Mouse (Mus musculus) layer of hippocampus, adult 9-11 months (tissue): ENCODE data around the gene Klf13.

Experiments used
- DNase-seq: peaks from one replicate; pipeline ENCODE4 v3.0.0; 2022

Klf13 gene

DNA sequence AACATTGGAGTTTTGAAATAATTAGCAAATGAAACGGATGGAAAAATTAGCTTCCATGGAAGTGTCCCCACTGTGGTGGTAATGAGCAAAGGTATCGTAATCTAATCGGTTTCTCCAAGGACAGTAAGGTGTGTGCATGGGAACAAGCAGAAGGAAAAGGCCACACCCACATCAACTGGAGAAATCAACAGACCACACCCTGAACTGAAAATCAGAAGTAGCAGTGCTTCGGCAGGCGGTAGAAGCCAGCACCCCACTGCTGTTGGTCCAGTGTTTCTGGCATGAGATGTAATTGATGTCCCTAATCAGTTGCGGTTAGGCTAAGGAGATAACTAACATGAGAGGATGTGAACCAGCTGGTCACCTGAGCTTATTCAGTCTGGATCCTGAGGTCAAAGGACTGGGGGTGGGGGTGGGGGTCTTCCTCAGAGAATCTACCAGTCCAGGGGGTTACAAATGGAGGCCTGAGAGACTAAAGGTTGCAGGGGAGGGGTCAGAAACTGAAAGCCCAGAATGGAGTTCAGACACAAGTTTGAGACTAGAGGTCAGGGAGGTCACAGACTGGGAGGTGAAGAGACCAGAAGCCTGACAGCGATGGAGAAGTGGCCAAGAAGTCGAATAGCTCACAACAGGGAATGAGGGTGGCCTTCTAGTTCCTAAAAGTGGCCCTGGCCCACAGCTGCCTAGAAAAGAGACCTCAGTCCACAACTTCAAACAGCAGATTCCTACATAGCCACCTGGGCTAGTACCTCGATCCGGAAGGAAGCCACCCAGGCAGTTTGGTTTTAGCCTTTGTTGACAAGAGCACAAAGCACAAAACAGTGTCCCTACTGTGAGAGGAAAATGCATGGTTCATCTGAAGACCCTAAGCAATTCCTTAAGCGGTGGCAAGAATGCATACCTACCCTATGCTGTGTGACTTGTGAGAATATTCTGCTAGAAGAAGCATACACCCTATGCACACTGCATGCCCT is 9.1 kb upstream of the Klf13 start:
- no peak for DNase-seq

DNA sequence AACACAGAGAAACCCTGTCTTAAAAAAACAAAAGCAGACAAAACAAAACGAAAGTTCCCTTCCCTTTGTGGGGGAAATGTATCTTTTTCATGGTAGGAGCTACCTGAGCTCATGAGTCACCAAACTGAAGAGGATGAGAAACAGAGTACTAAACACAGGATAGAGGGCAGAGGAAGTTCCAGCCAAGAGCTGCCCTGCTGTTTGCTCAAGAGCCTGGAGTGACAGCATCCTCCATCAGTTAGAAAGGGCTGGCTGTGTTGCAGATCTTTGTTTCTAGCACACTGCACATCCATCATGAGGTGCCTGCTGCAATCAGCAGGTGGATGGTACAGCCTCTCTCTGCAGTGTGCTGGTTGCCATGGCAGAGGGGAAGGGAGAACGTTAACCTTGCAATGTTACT is 5.2 kb upstream of the Klf13 start:
- DNase-seq = no peak

DNA sequence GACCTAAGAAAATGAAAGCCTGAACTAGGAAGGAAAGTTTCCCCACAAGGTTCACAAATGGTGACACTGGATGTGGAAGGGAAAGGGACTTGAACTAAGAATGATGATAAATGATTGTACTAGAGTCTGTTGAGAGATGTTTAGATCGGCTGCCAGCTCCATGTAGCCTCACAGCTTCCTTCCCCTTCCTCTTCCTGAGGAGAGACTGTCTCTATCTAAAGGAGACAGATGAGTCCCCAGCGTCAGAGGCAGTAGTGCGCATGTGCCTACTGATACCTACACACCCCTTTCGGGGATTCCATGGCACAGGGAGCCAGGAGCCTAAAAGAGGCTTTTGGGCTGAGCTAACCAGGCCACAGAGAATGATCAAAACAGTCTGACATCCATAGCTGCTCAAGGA is 2.8 kb upstream of the Klf13 start:
- no peak for DNase-seq

DNA sequence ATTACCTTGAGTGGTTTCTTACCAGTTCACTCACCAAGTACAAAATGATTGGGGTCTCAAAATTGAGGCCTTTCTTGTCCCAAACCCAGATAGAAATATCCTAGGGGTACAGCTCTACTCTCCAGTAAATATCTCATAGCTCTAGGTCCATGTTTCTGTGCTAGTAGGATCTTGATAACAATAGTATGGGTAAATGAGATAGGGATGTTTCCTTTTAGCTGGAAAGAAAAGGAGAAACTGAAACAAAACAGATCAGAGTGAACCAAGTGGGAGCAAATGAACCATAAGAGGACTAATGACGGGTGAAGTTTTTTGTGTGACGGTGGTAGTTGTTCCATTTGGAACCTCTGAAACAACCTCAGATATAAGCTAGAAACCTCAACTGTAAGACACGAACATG is 2.3 kb upstream of the Klf13 start:
- no peak for DNase-seq

DNA sequence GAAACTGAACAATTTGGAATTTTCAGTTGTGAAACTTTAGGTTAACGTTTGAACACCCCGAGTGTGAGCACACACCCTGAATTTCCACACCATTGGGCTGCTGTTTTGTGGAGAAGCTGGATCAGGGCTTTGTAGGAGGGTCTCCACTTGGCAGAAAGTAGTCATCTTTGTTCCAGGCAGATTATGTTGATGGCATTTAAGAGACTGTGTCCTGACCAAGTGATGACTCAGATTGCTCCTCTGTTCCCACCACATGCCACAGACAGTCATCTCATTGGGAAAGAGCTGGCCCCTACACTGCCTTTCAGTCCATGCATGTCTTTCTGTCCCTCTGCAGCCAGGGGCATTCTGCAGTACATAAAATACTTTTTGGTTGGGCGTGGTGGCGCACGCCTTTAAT is 1.6 kb upstream of the Klf13 start:
- DNase-seq = no peak

DNA sequence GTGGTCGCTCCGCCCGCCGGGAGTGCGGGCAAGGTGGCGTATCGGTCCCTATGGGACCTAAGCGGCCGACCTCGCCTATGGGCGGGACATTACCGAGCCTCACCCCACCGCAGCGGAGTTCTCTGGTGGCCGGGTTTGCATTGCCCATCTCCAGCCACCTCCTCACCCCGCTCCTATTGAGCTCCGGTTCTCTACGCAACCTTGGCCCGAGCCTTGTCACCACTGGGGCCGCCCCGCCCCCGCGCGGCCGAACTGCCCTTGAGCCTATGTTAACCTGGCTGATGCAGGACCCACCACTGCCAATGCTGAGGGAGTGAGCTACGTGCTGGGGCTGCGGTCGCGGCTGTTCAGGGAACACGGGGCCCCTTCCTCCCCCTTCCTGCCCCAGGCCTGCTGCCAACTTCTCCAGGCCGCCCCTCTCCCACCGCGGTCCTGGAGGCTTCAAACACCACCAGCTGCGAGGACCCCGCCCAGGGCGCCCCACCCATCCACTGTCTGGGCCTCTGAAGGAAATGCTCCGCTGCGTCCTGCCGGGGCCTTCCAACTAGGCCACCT is 759 bp upstream of the Klf13 start:
- no peak for DNase-seq

DNA sequence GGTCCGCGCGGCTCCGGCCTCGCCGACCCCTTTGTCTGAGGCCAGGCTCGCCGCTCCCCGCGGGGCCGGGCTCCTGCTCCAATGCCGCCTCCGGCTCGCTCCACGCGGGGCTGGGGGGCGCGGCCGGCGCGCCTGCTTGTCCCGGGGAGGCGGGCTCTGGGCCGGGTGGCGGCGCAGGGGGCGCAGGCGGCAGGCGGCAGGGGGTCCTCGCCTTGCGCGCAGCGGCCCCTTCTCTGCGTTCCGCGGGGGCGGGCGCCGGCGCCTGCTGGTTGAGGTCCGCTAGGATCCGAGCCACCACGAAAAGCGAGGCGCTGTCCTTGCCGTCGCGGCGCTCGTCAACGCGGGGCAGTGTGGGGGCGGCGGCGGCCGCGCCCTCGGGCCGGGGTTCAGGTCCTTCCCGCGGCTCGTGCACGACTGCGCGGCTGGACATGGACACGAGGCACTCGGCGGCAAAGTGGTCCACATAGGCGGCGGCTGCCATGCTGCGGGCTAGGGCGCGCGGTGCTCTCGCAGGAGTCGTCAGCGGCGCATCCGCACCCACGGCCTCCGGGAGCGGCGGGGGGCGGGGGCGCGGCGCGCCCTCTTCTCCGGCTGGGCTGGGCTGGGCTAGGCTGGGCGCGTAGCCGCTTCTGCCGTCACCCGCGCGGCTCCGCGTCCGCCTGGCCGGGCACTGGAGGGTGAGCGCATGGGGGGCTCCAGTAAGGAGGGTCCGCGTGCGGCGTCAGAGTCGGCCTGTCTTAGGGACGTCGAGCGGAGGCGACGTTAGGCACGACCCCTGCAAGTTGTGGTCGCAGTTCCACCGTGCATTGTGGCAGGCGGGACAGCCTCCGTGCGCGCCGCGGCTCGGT is 425 bp downstream of the Klf13 start:
- peak; percentile 46 for DNase-seq

DNA sequence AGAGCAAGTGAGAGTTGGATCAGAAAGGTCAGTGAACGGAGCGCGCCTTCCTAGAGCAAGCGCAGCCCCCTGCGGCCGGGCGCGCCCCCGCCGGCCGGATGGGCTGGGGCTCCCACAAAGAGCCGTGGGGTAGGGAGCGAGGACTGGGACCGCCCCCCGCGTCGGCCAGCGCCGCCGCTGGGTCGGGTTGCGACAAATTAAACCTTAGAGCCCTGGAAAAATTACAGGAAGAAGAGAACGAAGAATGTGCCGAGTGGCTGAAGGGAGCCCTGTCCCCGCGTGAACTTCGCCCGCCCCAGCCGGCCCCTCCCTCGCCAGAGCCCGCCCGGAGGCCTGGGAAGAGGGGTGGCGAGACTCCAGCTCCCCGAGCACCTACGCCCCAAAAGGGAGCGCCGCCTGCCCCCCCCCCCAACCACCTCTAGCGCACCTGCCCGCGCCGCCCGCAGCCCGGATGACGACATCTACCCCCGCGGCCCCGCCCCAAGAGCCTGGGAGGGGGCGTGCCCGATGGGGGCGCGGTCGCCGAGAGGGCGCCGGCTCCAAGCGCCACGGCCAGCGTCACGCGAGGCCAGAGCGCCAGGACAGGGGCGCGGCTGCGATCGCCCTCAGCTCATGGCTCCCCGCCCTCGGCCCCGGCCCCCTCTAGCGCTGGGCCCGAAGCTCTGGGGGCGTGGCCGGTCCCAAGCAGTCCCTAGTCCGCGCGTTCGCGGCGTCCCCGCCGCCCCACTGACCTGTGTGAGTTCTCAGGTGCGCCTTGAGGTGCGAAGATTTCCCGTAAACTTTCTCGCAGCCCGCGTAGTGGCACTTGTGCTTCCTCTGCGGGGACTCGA is 1.3 kb downstream of the Klf13 start:
- peak; percentile 77 for DNase-seq

- no peak for DNase-seq
These were observed 1.8 kb downstream of the Klf13 start for GRCm38 (mm10) chr7:63936986-63937235.

DNA sequence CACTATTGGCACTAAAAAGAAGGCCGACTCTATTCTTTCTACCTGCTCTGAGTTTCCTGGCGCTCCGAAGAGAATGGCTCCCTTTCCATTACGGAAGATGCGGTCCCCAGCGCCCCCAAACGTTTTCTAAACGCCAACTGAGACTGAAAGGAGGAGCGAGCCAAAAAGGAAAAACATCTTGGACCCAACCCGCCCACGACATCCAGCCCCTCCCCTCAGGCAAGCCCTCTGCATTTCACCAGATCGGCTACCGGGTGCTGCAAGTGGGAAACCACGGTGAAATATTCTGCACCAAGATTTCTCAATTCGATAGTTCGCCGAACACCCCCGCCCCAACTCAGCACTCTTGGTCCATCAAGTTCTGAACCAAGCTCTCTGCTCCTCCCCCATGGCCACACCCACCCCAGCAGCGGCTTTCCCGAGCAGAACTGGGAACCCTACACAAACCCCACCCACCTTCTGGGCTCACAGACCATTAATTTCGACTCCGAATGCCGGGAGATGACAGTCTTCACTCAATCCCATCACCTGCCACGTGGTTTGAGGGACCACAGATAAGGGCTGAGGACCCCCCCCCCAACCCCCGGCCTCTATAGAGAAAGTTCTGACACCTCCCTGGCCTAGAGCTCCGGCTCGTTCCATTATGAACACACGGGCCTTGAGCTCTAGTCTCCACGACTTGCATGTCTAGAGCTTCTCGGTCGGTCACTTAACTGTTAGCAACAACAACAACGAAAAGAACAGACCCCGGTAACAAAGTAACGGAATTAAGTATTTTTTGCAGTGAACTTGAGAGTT is 2.3 kb downstream of the Klf13 start:
- DNase-seq = peak; percentile 83

DNA sequence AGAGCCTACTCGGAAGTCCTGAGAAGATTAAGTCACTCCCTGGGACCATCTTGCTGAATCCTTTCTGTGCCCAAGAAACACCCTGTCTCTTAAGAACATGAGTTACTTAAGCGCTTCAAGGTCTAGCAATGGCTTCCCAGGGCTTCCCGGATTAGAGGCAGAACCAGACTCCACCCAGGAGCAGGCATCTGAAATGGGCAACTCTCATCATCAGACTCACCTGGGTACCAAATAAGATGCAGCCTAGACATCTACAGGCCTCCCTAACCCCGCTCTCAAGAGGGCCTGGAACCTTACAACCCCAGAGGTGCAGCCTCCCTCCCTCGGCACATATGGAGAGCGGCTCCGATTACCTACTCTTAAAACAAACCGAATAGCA is 2.9 kb downstream of the Klf13 start:
- no peak for DNase-seq

DNA sequence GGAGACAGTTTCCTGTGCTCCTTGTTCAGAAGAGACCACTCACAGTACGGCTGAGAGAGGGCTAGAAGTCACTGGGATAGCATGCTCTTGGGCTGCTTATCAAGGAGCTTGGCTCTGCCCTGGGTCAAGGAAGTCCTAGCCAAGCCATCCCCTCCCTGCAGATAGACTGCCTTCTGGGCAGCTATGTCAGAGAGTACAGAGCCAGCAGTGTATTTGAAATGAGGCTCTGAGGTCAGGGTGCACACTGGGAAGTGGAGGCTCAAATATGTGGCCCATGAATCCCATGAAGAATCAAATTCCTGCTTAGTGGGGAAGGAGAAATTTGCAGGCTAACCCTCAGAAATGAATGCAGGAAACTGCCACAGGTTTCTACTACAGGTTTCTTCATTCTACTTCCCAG is 4.2 kb downstream of the Klf13 start:
- DNase-seq = no peak

DNA sequence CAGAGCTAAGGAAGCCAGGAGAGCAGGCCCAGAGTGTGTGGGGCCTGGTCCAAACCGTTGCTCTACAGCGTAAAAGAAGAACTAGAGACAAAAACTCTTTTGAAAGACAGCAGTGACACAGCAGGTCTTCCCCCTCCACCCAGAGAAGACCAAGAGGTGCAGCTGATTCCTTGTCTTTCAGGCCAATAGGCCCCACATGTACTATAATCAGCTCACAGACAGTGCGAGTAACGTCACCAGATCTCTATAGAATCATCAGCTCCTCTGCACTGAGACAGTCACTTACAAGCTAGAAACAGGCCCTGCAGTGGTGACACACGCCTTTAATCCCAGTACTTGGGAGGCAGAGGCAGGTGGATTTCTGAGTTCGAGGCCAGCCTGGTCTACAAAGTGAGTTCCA is 4.8 kb downstream of the Klf13 start:
- no peak for DNase-seq

DNA sequence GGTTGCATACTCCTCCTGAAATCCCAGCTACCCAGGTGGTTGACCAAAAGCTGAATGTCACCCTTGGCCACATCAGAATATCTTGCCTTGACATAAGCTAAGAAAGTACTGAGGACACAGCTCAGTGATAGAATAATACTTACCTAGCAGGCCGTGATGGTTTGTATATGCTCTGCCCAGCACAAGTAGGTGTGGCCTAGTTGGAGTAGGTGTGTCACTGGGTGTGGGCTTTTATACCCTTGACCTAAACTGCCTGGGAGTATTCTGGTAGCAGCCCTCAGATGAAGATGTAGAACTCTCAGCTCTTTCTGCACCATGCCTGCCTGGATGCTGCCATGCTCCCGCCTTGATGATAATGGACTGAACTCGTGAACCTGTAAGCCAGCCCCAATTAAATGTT is 6.3 kb downstream of the Klf13 start:
- DNase-seq = no peak

- no peak for DNase-seq
These were observed 7.9 kb downstream of the Klf13 start for GRCm38 (mm10) chr7:63930766-63931165.

DNA sequence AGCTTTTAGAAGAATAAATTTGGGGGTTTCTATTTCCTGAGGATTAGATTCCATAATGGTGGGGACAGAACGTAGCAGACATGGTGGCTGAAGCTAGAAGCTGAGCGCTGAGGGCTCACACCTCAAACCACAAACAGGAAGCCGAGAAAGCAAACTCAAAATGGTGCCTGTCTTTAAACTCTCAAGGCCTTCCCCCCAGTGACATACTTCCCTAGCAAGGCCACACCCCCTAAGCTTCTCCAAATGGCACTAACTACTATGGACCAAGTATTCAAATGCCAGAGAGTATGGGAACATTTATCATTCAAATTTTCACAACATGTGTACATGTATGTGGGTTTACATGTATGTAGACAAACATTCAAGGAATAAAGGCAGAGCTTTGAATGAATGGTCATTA is 8.6 kb downstream of the Klf13 start:
- DNase-seq = no peak

- DNase-seq = no peak
These were observed 9.6 kb downstream of the Klf13 start for GRCm38 (mm10) chr7:63929080-63929479.

DNA sequence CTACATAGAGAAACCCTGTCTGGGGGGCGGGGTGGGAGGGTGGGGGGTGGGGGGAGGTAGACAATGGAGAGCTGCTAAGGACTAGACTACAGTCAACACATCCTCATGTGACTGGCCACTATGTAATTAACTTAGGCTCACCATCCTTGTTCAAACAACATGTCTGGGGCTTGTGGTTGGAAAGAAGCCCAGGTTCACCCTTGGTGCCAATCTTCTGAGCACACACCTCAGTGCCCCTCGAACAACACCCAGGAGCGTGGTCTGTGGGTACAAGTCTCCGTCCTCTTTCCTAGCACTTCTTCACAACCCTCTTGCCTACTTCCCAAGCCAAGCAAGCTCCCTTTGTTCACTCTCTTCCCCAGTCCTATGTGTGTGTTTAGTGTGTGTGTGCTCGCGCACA is 11.6 kb downstream of the Klf13 start:
- no peak for DNase-seq

GRCm38 (mm10) chr7:63926492-63926891 is 12.2 kb downstream of the Klf13 start:
- DNase-seq = no peak

- DNase-seq = peak; percentile 82
These were observed 13.0 kb downstream of the Klf13 start for GRCm38 (mm10) chr7:63925413-63926360.
